ENCODE assay signal across 8 mouse cellular contexts in the genomic region with DNA sequence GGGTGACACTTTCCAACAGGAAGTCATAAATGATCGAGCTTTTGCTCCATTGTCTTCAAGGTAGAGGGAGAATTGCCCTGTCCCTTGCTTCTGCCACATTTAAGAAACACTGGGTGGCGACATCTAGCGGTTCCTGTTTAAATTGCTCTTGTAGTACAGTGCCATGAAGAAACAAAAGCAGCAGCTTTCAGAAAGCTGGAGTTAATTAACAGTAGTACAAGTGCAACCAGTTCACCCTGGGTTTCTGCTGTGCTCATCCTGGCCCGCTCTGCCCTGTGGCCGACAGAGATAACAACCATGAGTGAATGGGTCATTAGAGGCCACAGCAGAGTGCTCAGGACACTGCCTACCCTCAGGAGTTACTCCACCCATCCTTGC.
DNase-seq lines count a peak whose midpoint lies in the region; ATAC-seq lines count a peak whose summit lies in the region.

No protein-coding gene starts in this region.

- no peak overlapping the region for H3K9ac ChIP-seq in intestine, embryonic 14.5 days (ENCODE audit: low read length)

- no peaks in the 10 kb centered on the region for H3K36me3 ChIP-seq in intestine, embryonic 14.5 days (ENCODE audit: control insufficient read depth, insufficient read depth, low read length)

- peak; percentile 75 for ATAC-seq in intestine, embryonic 14.5 days (replicated peaks; ENCODE audit: low FRiP score, low TSS enrichment, low read depth)
- peak; percentile 91 for ATAC-seq in megakaryocyte-erythroid progenitor cell, adult 5-6 weeks (replicated peaks; ENCODE audit: low FRiP score, low TSS enrichment, poor library complexity, severe bottlenecking)

- 2% methylated on average over 5 of the region's 5 CpGs for WGBS in intestine, embryonic 14.5 days

- H3K4me3 ChIP-seq in intestine, embryonic 14.5 days (ENCODE audit: low read depth, low read length), result no peak overlapping the region

- H3K9me3 ChIP-seq in intestine, embryonic 14.5 days (ENCODE audit: control insufficient read depth, low read length), result no peaks in the 10 kb centered on the region

- H3K27ac ChIP-seq in intestine, embryonic 14.5 days (ENCODE audit: low read depth), result no peak overlapping the region

- H3K4me2 ChIP-seq in intestine, embryonic 14.5 days (ENCODE audit: low read length), result peak overlapping the region; percentile 12; the same call in 1 of the 2 replicates

- DNase-seq in urinary bladder, adult 18-20 months (ENCODE audit: low spot score in 2 of 2), result peak; percentile 40 to 63
- DNase-seq in urinary bladder, postnatal 10 days (ENCODE audit: low spot score), result no peak
- DNase-seq in embryo, embryonic 9.5 days (ENCODE audit: extremely low spot score), result peak; percentile 78
- peak; percentile 40 to 78 for DNase-seq in gastrocnemius, postnatal 4 days (ENCODE audit: low spot score in 2 of 2)
- peak; percentile 89 for DNase-seq in intestine, embryonic 14.5 days (ENCODE audit: low spot score)
- DNase-seq in left cerebral cortex, adult 9 months (ENCODE audit: low spot score in 2 of 2), result peak; percentile 33 to 90
- DNase-seq in right cerebral cortex, postnatal 36 days (ENCODE audit: low spot score in 2 of 2), result peak; percentile 53 to 78

- H3K27me3 ChIP-seq in intestine, embryonic 14.5 days (replicated peaks; ENCODE audit: control insufficient read depth, insufficient read depth, low read length), result no peaks in the 10 kb centered on the region

- 0 out of 2 replicates have a peak, but pooled peaks cover 6% of the 10 kb centered on the region for H3K4me1 ChIP-seq in intestine, embryonic 14.5 days (replicated peaks; ENCODE audit: control insufficient read depth, insufficient read depth, low read length)
